ENCODE assay signal across 20 mouse cellular contexts in the genomic region with DNA sequence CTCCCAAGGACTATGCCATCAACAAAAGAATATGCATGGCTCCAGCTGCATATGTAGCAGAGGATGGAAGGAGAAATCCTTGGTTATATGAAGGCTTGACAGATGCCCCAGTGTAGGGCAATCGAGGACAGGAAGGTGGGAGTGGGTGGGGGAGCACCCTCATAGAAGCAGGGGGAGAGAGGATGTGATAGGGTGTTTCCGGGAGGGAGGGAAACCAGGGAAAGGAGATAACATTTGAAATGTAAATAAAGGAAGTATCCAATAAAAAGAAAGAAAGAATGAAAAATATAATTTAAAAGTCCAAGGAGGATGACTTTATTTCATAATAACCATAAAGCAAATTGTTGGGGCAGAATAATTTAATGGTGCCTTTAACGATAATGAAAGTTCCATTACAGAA. TPM values are rescaled to one million over a fixed set of nuclear protein-coding genes. Genes with fewer than 3 reads are reported as not detected.
DNase-seq lines count a peak whose midpoint lies in the region; TF ChIP-seq lines count a peak whose summit lies in the region.
"Had no signal": no experiment of that assay in that cellular context is flagged by ENCODE, and none has a peak within 500 bp of the region (broad histone marks: within the 10 kb centered on the region; RNA-seq: fewer than 3 reads in every experiment).

No protein-coding gene starts in this region.

- no peak overlapping the region for H3K9ac ChIP-seq in MEL (ENCODE audit: control insufficient read depth, low read depth, low read length, poor library complexity, severe bottlenecking)
- H3K9ac ChIP-seq: embryonic facial prominence, embryonic 13.5 days; embryonic facial prominence, embryonic 15.5 days; forebrain, embryonic 12.5 days had no signal

- H3K4me3 ChIP-seq in MEL (ENCODE audit: control insufficient read depth in 1 of 2, insufficient read depth in 1 of 2, low read depth in 2 of 2, low read length in 2 of 2) (no peak overlapping the region), macrophage (ENCODE audit: inconsistent target) (no peak overlapping the region)
- no peak overlapping the region for H3K4me3 ChIP-seq in bone marrow, adult 2 months (replicated peaks; ENCODE audit: control insufficient read depth, low read depth, low read length)
- H3K4me3 ChIP-seq: embryonic facial prominence, embryonic 13.5 days; embryonic facial prominence, embryonic 15.5 days; erythroblast, embryonic 14.5 days; forebrain, embryonic 10.5 days; forebrain, embryonic 12.5 days had no signal

- H3K36me3 ChIP-seq in MEL (ENCODE audit: control insufficient read depth in 1 of 2, insufficient read depth in 2 of 2, low read length in 2 of 2) (peaks cover 0 to 4% of the 10 kb centered on the region in 2 experiments; a peak in 2 of 4 replicates), macrophage (ENCODE audit: inconsistent target) (no peaks in the 10 kb centered on the region)
- H3K36me3 ChIP-seq: embryonic facial prominence, embryonic 13.5 days; embryonic facial prominence, embryonic 15.5 days; forebrain, embryonic 10.5 days; forebrain, embryonic 12.5 days had no signal

- TF ChIP-seq CTCF in MEL (IDR thresholded peaks at IDR 0.05 in 2 of 3, conservative IDR thresholded peaks at IDR 0.05 in 1 of 3; ENCODE audit: control insufficient read depth in 1 of 3, insufficient read depth in 1 of 3, low read depth in 2 of 3, low read length in 3 of 3, poor library complexity in 1 of 3, severe bottlenecking in 1 of 3): no peak
- no peak for TF ChIP-seq CTCF in bone marrow, adult 2 months (IDR thresholded peaks at IDR 0.05; ENCODE audit: control insufficient read depth, insufficient read depth, low read length)

- TF ChIP-seq RAD21 in MEL (IDR thresholded peaks at IDR 0.05; ENCODE audit: low read depth, low read length): no peak

- H3K4me1 ChIP-seq in MEL (ENCODE audit: control insufficient read depth in 1 of 2, insufficient read depth in 2 of 2, low read length in 2 of 2): peaks cover 3 to 10% of the 10 kb centered on the region in 2 experiments; a peak in 3 of 4 replicates
- H3K4me1 ChIP-seq in bone marrow, adult 2 months (ENCODE audit: control insufficient read depth, insufficient read depth, low read length): peaks cover 3% of the 10 kb centered on the region; the same call in 1 of the 2 replicates

- no peaks in the 10 kb centered on the region for H3K9me3 ChIP-seq in MEL (replicated peaks; ENCODE audit: insufficient read depth, low read length)
- H3K9me3 ChIP-seq: embryonic facial prominence, embryonic 13.5 days; embryonic facial prominence, embryonic 15.5 days; forebrain, embryonic 10.5 days; forebrain, embryonic 12.5 days had no signal

- no peaks in the 10 kb centered on the region for H3K79me2 ChIP-seq in MEL (ENCODE audit: control insufficient read depth, insufficient read depth, low read length, poor library complexity)
- H3K79me2 ChIP-seq in macrophage (ENCODE audit: inconsistent target): no peaks in the 10 kb centered on the region

- TF ChIP-seq POLR2A in MEL (IDR thresholded peaks at IDR 0.05; ENCODE audit: control insufficient read depth in 1 of 2, insufficient read depth in 1 of 2, low read depth in 1 of 2, low read length in 2 of 2, poor library complexity in 1 of 2): no peak
- TF ChIP-seq POLR2A in bone marrow, adult 2 months (IDR thresholded peaks at IDR 0.05; ENCODE audit: borderline replicate concordance, control insufficient read depth, low read depth, low read length): no peak

- TF ChIP-seq EP300 in MEL (IDR thresholded peaks at IDR 0.05; ENCODE audit: low read depth in 1 of 2, low read length in 2 of 2): peak; percentile 54 to 69

- no peaks in the 10 kb centered on the region for H3K27me3 ChIP-seq in MEL (ENCODE audit: control insufficient read depth in 1 of 2, insufficient read depth in 2 of 2, low read length in 2 of 2)
- H3K27me3 ChIP-seq: embryonic facial prominence, embryonic 13.5 days; embryonic facial prominence, embryonic 15.5 days; Patski had no signal

- H3K27ac ChIP-seq in MEL (ENCODE audit: control insufficient read depth, low read depth, low read length) (no peak overlapping the region), macrophage (peak overlapping the region; percentile 17; the same call in 1 of the 2 replicates)
- H3K27ac ChIP-seq in bone marrow, adult 2 months (ENCODE audit: control insufficient read depth, insufficient read depth, low read depth, low read length, poor library complexity): peak overlapping the region; percentile 10; the same call in 1 of the 2 replicates
- H3K27ac ChIP-seq: embryonic facial prominence, embryonic 13.5 days; embryonic facial prominence, embryonic 15.5 days; forebrain, embryonic 10.5 days; forebrain, embryonic 12.5 days had no signal

- DNase-seq in MEL (ENCODE audit: low read depth, low spot score): peak; percentile 28
- no peak for DNase-seq in left cerebral cortex, adult 18-20 months (ENCODE audit: low spot score in 2 of 2)
- no peak for DNase-seq in lung, postnatal 25 days (ENCODE audit: low spot score)
- DNase-seq: adrenal gland, postnatal 10 days; adrenal gland, postnatal 25 days; cerebellum, adult 11 months; cerebellum, adult 18-20 months; cerebellum, adult 8-10 months; cerebellum, adult 9-11 months; cerebellum, postnatal 14 days; cerebellum, postnatal 36 days; embryo, embryonic 11 days had no signal

- 44% methylated on average over 3 of the region's 3 CpGs for WGBS in bone marrow, adult 2 months
- WGBS in macrophage (ENCODE audit: missing documents): 62% methylated on average over 3 of the region's 3 CpGs

TF ChIP-seq in MEL, 35 proteins besides CTCF, POLR2A, EP300 and RAD21:
- TF ChIP-seq TBP (IDR thresholded peaks at IDR 0.05; ENCODE audit: low read depth, low read length): no peak
- TF ChIP-seq MXI1 (IDR thresholded peaks at IDR 0.05; ENCODE audit: low read depth, low read length): no peak
- no peak for TF ChIP-seq UBTF (IDR thresholded peaks at IDR 0.05; ENCODE audit: borderline replicate concordance, insufficient read depth, low read depth, low read length)
- 0 out of 2 replicates have a peak, but pooled peaks have one; percentile 51 for TF ChIP-seq MAZ (IDR thresholded peaks at IDR 0.05; ENCODE audit: low read depth, low read length)
- TF ChIP-seq ETS1 (IDR thresholded peaks at IDR 0.05; ENCODE audit: low read depth, low read length): 0 out of 2 replicates have a peak, but pooled peaks have one; percentile 27
- 0 out of 2 replicates have a peak, but pooled peaks have one; percentile 38 for TF ChIP-seq SIN3A (IDR thresholded peaks at IDR 0.05; ENCODE audit: low read length)
- TF ChIP-seq MYB (IDR thresholded peaks at IDR 0.05; ENCODE audit: low read depth, low read length): no peak
- no peak for TF ChIP-seq MAFK (IDR thresholded peaks at IDR 0.05; ENCODE audit: borderline replicate concordance, low read depth, low read length)
- TF ChIP-seq GATA1 (IDR thresholded peaks at IDR 0.05; ENCODE audit: low read depth, low read length): 0 out of 2 replicates have a peak, but pooled peaks have one; percentile 31
- TF ChIP-seq ZC3H11A (IDR thresholded peaks at IDR 0.05; ENCODE audit: low read depth, low read length): no peak
- TF ChIP-seq MYC (IDR thresholded peaks at IDR 0.05; ENCODE audit: low read depth, low read length): no peak
- TF ChIP-seq ELF1 (IDR thresholded peaks at IDR 0.05; ENCODE audit: low read depth, low read length): peak; percentile 19; the same call in 1 of the 2 replicates
- no peak for TF ChIP-seq BHLHE40 (IDR thresholded peaks at IDR 0.05; ENCODE audit: borderline replicate concordance, low read depth, low read length)
- TF ChIP-seq CHD2 (IDR thresholded peaks at IDR 0.05; ENCODE audit: low read length): no peak
- TF ChIP-seq JUND (IDR thresholded peaks at IDR 0.05; ENCODE audit: low read depth, low read length): no peak
- TF ChIP-seq TAL1 (IDR thresholded peaks at IDR 0.05; ENCODE audit: low read length): no peak
- no peak for TF ChIP-seq HCFC1 (IDR thresholded peaks at IDR 0.05; ENCODE audit: low read depth, low read length)

RNA-seq across cellular contexts. Expression of a gene that starts 12.6 kb away (rescaled TPM):
- total RNA-seq in MEL (2012; rRNA removed): 15.3 and 15.9 TPM in 2 replicates
- polyA plus RNA-seq in MEL (2012; ENCODE audit: insufficient read depth in 1 of 2, insufficient read length in 2 of 2, low read depth in 1 of 2, low replicate concordance in 2 of 2, missing spikeins in 1 of 2) (10 to 100 TPM in 1 of 2 experiments, not detected in 1; 20.7 TPM), macrophage (2018) (1.9 to 6.3 TPM (median 3.1 TPM) in 3 replicates)
- polyA plus RNA-seq in bone marrow, adult 2 months (2011; ENCODE audit: insufficient read depth, insufficient read length, low replicate concordance, missing spikeins): 4.4 and 6.7 TPM in 2 replicates
- total RNA-seq in macrophage (2018; cell fraction: chromatin; rRNA removed): 1 to 10 TPM in 23 of 26 experiments, under 1 TPM in 3; 0.58 to 7.2 (median 3.5) TPM
- total RNA-seq in macrophage (2018; cell fraction: cytosol; rRNA removed): 1 to 10 TPM; 1.6 to 5.3 (median 2.9) TPM
- total RNA-seq in macrophage (2018; cell fraction: nucleus; rRNA removed): 10 to 100 TPM in 1 of 26 experiments, 1 to 10 TPM in 25; 1.3 to 13.0 (median 3.0) TPM
- total RNA-seq in left cerebral cortex, adult 18-20 months (2021): 10 to 100 TPM; 34.4 to 35.5 TPM
